Mouse (Mus musculus) B cell, adult 62 days (primary cell): ENCODE measurements around the gene Pum2. TPM values are rescaled to one million over a fixed set of nuclear protein-coding genes. Genes with fewer than 3 reads are reported as not detected.

Experiments used
- total RNA-seq: library from RNA; stranded (reverse); gene quantifications from 4 replicates; pipeline ENCODE4 v1.2.4, GENCODE M21; 2023

Gene Pum2
- total RNA-seq = 246 to 259 TPM (median 254 TPM) in 4 replicates

GRCm38 (mm10) chr12:8673974-8674306, at the start of gene Pum2:
TSS of gene Pum2 (plus strand) at chr12:8674134.

GRCm38 (mm10) chr12:8770946-8771843, 97.3 kb downstream of the Pum2 start, which contains the start of gene Sdc1:
TSS of gene Sdc1 (plus strand) at chr12:8771323.

Other genes with a start within 250 kb of the Pum2 start
- 747 to 813 TPM (median 781 TPM) in 4 replicates for gene Rhob, start 174.1 kb upstream of the Pum2 start, total RNA-seq
- gene Slc7a15, start 75.1 kb upstream of the Pum2 start, total RNA-seq = not detected in 4 replicates
- gene Sdc1, start 97.2 kb downstream of the Pum2 start, total RNA-seq = 11.4 to 13.7 TPM (median 13.3 TPM) in 4 replicates
- gene Laptm4a, start 247.5 kb downstream of the Pum2 start, total RNA-seq = 94.7 to 103 TPM (median 99.8 TPM) in 4 replicates